Mouse (Mus musculus): ENCODE measurements around the gene Epp13.
"Not testable (repeated sequence)": the region's sequence is repeated elsewhere in the genome, so short reads cannot be mapped to it uniquely, and the experiment has no call there.

Epp13 gene

DNA sequence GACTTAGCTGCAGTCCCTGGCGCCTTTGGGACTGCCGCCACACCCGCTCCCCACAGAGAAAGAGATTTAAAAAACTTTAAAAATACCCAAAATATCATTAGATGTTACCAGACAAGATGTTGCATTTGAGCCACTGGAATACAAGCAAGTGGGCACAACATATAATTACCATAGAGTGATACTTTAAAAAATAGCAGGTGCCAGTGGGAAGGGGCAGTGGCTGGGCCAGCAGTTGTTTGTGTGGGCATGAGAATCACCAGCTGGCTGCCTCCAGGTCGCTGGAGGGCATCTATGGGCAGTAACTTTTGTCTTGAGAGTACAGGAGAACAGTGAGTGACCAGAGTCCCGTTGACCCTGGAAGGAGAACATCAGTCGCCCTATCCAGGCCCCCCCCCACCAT is at the start of gene Epp13:
Gene Epp13, plus strand, starts transcription at position 301 of the 400 bp plus-strand sequence.
- DNase-seq (ENCODE audit: low spot score) = no peak

- no peak for DNase-seq (ENCODE audit: low spot score)
These were observed 48.3 kb upstream of the Epp13 start for GRCm38 (mm10) chr7:6204200-6204599.

- no peak for DNase-seq (ENCODE audit: low spot score)
These were observed 39.4 kb upstream of the Epp13 start for GRCm38 (mm10) chr7:6213144-6213543.

DNA sequence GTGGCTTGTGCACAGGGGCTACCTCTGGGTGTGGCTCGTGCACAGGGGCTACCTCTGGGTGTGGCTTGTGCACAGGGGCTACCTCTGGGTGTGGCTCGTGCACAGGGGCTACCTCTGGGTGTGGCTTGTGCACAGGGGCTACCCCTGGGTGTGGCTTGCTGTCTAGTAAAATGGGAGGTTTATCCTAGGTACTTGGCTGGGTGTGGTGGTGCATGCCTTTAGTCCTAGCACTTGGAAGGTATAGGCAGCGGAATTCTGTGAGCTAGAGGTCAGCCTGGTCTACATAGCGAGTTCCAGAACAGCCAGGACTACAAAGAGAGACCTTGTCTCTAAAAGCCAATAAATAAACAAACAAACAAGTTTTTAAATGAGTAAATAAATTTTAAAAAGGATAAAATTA is 37.8 kb upstream of the Epp13 start:
- not testable (repeated sequence) for DNase-seq (ENCODE audit: low spot score)

GRCm38 (mm10) chr7:6220147-6220546 is 32.4 kb upstream of the Epp13 start:
- no peak for DNase-seq (ENCODE audit: low spot score)

DNA sequence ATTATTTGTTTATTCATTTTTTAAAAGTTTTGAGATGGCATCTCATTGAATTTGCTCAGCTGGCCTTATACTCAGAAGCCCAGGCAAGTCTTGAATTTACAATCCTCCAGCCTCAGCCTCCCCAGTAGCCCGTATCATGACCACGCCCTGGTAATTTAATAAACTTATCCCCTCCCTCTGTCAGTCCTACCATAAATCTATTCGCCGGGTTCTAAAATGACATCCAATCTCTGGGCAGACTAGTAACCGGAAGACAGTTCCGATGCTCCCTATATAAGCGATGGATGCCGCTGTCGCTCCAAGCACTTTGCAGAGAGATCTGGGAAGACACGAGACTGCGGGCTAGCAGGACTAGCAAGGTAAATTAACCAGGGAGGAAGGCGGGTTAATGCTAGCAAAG is 30.5 kb upstream of the Epp13 start, which contains the start of gene Zscan5b:
Gene Zscan5b, plus strand, starts transcription at position 301 of the 400 bp plus-strand sequence.
- no peak for DNase-seq (ENCODE audit: low spot score)

DNA sequence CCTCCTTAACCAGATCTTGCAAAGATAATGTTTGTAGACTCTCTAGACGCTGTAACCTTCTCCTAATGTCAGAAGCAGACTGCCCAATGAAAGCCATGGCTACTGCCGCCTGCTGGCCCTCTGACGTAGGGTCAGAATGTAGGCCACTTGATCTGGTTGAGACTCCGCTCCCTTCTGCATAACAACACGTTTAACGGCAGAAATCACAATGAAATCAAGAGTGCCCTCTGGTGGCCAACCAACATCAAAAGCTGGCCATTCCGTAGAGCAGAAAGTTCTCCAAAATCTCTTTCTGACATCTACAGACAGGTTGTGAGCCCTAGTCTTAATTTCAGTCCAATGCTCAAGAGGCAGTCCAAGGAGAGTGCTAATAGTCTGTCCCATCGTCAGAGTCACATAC is 24.0 kb upstream of the Epp13 start:
- not testable (repeated sequence) for DNase-seq (ENCODE audit: low spot score)

GRCm38 (mm10) chr7:6239787-6240186 is 12.7 kb upstream of the Epp13 start:
- DNase-seq (ENCODE audit: low spot score) = no peak

- DNase-seq (ENCODE audit: low spot score) = peak; percentile 8
These were observed 11.6 kb upstream of the Epp13 start for GRCm38 (mm10) chr7:6240841-6241425.

- no peak for DNase-seq (ENCODE audit: low spot score)
These were observed 7.9 kb upstream of the Epp13 start for GRCm38 (mm10) chr7:6244361-6245292.

- no peak for DNase-seq (ENCODE audit: low spot score)
These were observed 1.9 kb downstream of the Epp13 start for GRCm38 (mm10) chr7:6254451-6254850.

DNA sequence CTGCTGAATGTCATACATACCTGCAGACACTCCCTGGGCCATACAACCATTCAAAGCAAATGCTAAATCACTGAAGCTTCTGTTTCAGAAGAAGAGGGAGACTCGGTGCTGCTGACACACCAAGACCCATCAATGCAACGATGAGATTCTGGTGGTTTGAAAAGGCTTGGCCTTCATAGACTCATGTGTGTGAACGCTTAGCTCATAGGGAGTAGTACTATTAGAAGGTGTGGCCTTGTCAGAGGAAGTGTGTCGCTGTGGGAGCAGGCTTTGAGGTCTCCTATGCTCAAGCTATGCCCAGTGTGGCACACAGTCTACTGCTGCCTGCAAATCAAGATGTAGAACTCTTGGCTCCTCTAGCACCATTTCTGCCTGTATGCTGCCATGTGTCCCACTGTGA is 4.9 kb downstream of the Epp13 start:
- no peak for DNase-seq (ENCODE audit: low spot score)

DNA sequence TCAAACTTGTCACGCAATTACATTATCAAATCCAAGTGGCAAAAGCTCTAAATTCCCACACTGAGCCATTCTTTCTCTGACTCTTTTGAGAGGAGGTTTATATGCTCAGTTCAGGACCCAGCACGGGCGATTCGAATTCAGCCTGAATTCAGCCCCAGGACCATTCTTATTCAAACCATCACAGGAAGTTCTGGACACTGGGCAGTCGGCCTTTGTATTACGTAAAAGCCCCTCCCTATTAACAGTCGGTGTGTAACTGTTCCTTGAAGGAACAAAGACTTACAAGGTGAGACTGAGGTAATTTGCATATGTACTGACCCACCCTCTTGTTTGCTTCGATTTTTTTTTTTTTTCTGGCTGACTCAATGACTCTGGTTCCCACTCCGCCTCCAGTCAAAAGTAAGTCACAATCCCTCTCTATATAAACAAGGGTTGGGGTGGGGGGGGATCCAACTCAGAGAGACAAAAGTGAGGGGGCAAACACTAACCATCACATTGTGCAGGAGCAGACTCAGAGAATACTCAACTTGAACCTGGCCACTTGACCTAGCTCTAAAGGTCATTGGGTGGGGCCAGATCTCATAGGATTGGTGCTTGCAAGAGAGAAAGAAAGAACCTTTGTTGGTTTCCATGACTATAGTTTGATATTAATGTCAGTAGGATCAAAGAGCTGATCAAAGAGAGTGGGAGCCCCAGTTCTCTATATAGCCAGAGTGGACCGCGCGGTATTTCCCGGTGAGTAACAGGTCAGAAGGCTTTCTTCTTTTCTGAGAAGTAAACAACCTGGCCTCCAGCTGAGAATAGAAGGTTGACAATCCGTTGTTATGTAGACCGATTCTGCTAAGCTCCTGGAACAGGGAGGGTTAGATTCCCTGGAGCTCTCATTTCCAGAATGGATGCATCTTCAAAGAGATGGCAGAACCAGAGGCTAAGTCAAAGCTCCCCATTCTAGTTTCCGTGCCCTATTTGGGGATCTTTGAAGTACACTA is 6.0 kb downstream of the Epp13 start:
- no peak for DNase-seq (ENCODE audit: low spot score)

DNA sequence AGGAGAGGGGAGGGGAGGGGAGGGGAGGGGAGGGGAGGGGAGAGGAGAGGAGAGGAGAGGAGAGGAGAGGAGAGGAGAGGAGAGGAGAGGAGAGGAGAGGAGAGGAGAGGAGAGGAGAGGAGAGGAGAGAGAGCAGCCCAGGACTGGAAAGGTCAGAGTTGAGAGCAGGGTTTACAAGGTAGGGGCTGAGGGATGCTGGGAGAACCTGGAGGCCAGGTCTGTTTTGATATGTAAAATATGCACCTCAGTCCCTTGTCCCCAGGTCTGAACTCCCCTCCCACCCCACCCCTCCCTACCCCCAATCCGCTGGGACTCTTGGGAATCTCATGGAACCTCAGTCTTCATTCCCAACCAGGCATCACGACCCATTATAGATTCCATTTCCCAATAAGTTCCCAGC is 7.5 kb downstream of the Epp13 start:
- DNase-seq (ENCODE audit: low spot score) = not testable (repeated sequence)

DNA sequence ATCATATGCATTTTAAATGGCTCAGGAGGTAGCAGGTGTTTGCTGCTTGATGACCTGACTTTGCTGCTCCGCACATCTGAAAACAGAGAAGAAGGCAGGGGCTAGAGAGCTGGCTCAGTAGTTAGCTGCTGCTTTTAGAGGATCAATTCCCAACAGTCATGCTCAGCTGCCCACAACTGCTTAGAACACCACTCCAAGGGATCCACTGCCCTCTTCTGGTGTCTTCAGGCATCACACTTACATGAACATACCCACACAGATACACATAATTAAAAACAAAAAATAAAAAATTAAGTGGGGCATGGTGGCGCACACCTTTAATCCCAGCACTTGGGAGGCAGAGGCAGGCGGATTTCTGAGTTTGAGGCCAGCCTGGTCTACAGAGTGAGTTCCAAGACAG is 9.6 kb downstream of the Epp13 start:
- no peak for DNase-seq (ENCODE audit: low spot score)

DNA sequence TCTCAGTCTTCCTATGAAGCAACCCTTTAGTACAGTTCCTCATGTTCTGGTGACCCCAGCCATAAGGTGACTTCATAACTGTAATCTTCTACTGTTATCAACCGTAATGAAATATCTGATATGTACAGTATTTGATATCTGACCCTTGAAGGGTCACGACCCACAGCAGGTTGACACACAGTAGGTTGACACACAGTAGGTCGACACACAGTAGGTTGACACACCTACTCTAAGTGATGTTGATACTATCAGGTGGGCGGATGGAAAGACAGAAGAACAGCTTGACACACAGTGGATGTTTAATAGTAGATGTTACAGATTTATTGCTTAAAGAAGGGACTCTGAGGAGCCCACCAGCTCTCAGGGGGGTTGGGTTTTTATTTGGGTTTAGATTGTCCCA is 10.5 kb downstream of the Epp13 start:
- DNase-seq (ENCODE audit: low spot score) = no peak

GRCm38 (mm10) chr7:6265695-6266094 is 13.2 kb downstream of the Epp13 start:
- DNase-seq (ENCODE audit: low spot score) = peak; percentile 44

GRCm38 (mm10) chr7:6277906-6278305 is 25.4 kb downstream of the Epp13 start:
- no peak for DNase-seq (ENCODE audit: low spot score)

GRCm38 (mm10) chr7:6282749-6283148 is 30.2 kb downstream of the Epp13 start:
- DNase-seq (ENCODE audit: low spot score) = peak; percentile 70

- peak; percentile 75 for DNase-seq (ENCODE audit: low spot score)
These were observed 31.1 kb downstream of the Epp13 start for GRCm38 (mm10) chr7:6283451-6284075.

DNA sequence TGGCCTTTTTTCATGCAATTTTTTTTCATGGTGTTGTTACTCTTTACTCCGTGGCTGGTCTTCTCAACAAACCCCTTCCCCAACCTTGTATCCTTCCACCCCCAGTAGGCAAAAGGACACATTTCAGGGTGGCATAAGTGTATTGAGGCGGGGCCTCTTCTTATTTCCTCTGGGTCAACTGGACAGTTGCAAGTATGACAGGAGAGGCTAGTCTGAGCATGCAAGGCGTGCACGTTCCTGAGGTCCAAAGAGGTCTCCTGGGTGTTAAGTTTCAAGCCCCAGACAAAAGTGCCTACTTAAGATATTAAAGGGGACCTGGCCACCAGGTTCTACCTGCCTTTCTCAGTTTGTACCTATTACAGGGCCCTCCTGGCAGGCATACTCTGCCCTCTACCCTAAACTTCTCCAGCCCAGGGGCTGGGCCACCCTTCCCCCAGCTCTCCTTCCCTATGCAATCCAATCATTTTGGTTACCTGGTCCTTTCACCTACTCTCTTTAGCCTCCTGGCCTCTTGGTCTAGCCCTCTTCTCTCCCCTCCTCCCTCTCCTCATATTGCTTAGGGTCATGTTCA is 32.0 kb downstream of the Epp13 start:
- DNase-seq (ENCODE audit: low spot score) = no peak

All from spleen, adult 12 weeks (tissue).